Mouse (Mus musculus): Measurements from ENCODE around the gene Cdc42se2. TPM values are rescaled to one million over a fixed set of nuclear protein-coding genes. Genes with fewer than 3 reads are reported as not detected.

Cdc42se2 gene
- total and polyA plus RNA-seq, 3 experiments, result 97.4 to 227 (median 99.1) TPM

DNA sequence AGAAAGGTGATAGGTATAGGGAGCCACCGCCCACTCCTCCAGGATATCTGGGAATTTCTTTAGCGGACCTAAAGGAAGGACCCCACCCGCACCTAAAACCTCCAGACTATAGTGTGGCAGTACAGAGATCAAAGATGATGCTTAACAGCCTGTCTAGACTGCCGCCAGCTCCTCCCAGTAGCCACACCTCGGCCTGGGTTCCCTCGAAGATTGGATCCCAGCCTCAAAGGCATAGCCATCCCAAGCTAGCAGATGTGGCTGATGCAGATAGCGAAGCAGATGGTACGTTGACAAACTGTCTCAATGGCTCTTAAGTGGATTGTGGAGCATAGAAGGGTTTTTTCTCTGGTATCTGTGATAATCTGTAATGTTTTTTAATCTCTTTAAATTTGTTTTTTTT lies 93.2 kb downstream of the Cdc42se2 start:
- no peak for TF ChIP-seq ZMIZ1 (IDR thresholded peaks at IDR 0.05; ENCODE audit: low read depth, low read length)
- no peak for TF ChIP-seq E2F4 (IDR thresholded peaks at IDR 0.05; ENCODE audit: insufficient replicate concordance, low read depth, low read length)
- TF ChIP-seq PAX5 (IDR thresholded peaks at IDR 0.05; ENCODE audit: low read length), result no peak
- TF ChIP-seq NRF1 (IDR thresholded peaks at IDR 0.05; ENCODE audit: low read depth, low read length), result no peak
- no peak for TF ChIP-seq ETS1 (conservative IDR thresholded peaks at IDR 0.05; ENCODE audit: low read depth, low read length)
- TF ChIP-seq MAX (IDR thresholded peaks at IDR 0.05; ENCODE audit: low read length), result no peak
- TF ChIP-seq EP300 (IDR thresholded peaks at IDR 0.05; ENCODE audit: low read length), result no peak
- TF ChIP-seq MAFK (IDR thresholded peaks at IDR 0.05; ENCODE audit: insufficient replicate concordance, low read length), result no peak
- no peak for TF ChIP-seq JUN (IDR thresholded peaks at IDR 0.05; ENCODE audit: insufficient read depth, low read depth, low read length)
- no peak for TF ChIP-seq POLR2A (IDR thresholded peaks at IDR 0.05; ENCODE audit: low read depth, low read length)
- no peak for TF ChIP-seq IRF4 (IDR thresholded peaks at IDR 0.05; ENCODE audit: low read depth, low read length)
- no peak for TF ChIP-seq USF2 (conservative IDR thresholded peaks at IDR 0.05; ENCODE audit: low read depth, low read length)
- TF ChIP-seq NELFE (IDR thresholded peaks at IDR 0.05; ENCODE audit: low read depth, low read length), result no peak
- TF ChIP-seq RAD21 (IDR thresholded peaks at IDR 0.05; ENCODE audit: low read depth, low read length), result no peak
- no peak for TF ChIP-seq TBP (conservative IDR thresholded peaks at IDR 0.05; ENCODE audit: low read depth, low read length)
- TF ChIP-seq MAZ (IDR thresholded peaks at IDR 0.05; ENCODE audit: low read depth, low read length), result no peak
- no peak for TF ChIP-seq SMC3 (IDR thresholded peaks at IDR 0.05; ENCODE audit: low read depth, low read length)
- TF ChIP-seq GABPA (IDR thresholded peaks at IDR 0.05; ENCODE audit: insufficient replicate concordance, low read depth, low read length), result no peak
- Histone ChIP-seq H3K27ac (ENCODE audit: insufficient read depth, low read depth) (no peak overlapping the region), H3K9me3 (replicated peaks; ENCODE audit: low read length) (no peaks in the 10 kb centered on the region), H3K36me3 (replicated peaks in 1 of 2; ENCODE audit: control insufficient read depth in 1 of 2, insufficient read depth in 1 of 2, low read length in 1 of 2) (peaks cover 53 to 81% of the 10 kb centered on the region in 2 experiments), H3K27me3 (replicated peaks) (no peaks in the 10 kb centered on the region), H3K9ac (ENCODE audit: insufficient read depth, low read depth) (no peak overlapping the region), H3K4me3 (replicated peaks in 1 of 3; ENCODE audit: low read depth in 2 of 3, low read length in 2 of 3, poor library complexity in 1 of 3) (no peak overlapping the region), H3K4me1 (ENCODE audit: control insufficient read depth in 1 of 2, insufficient read depth in 2 of 2) (peaks cover 0 to 29% of the 10 kb centered on the region in 2 experiments; a peak in 2 of 4 replicates), H3K4me2 (ENCODE audit: insufficient read depth, low read depth, poor library complexity, severe bottlenecking) (no peak overlapping the region), H3K79me2 (replicated peaks; ENCODE audit: control insufficient read depth, extremely low read depth, insufficient read depth, poor library complexity, severe bottlenecking) (no peaks in the 10 kb centered on the region)
- in situ Hi-C loops (cut with MboI; ENCODE audit: low pct_ligation_motif_present, low pct_unique_long_range_greater_than_20kb, low sequenced_read_pairs), result no loop called here
- dilution Hi-C loops (cut with MboI; ENCODE audit: extremely low pct_ligation_motif_present, extremely low pct_unique_long_range_greater_than_20kb, low sequenced_read_pairs), result no loop called here
- DNase-seq (ENCODE audit: extremely low read depth), result no peak

DNA sequence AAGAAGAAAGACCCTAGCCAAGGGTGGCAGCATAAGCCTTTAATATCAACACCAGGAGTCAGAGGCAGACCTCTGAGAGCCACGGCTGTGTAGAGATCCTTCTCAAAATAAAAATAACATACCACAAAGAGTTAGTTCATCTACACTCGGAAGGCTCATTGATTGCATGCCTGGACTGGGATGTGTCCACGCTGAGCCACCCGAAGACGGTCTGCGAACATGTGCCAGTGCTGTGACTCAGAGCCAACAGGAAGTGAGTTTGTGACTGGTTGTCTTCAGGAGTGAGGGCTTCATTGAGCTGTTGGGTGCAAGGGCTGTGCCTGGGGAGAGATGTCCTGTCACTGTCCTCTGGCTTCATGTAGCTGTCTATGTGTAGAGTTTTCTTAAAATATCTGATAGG lies 93.8 kb downstream of the Cdc42se2 start:
- in situ Hi-C loops (cut with MboI; ENCODE audit: low pct_ligation_motif_present, low pct_unique_long_range_greater_than_20kb, low sequenced_read_pairs) (no loop called here), dilution Hi-C loops (cut with MboI; ENCODE audit: extremely low pct_ligation_motif_present, extremely low pct_unique_long_range_greater_than_20kb, low sequenced_read_pairs) (no loop called here)
- Histone ChIP-seq H3K27ac (ENCODE audit: insufficient read depth, low read depth) (no peak overlapping the region), H3K4me3 (replicated peaks in 1 of 3; ENCODE audit: low read depth in 2 of 3, low read length in 2 of 3, poor library complexity in 1 of 3) (no peak overlapping the region), H3K4me2 (ENCODE audit: insufficient read depth, low read depth, poor library complexity, severe bottlenecking) (no peak overlapping the region), H3K4me1 (ENCODE audit: control insufficient read depth in 1 of 2, insufficient read depth in 2 of 2) (peaks cover 0 to 23% of the 10 kb centered on the region in 2 experiments; a peak in 2 of 4 replicates), H3K27me3 (replicated peaks) (no peaks in the 10 kb centered on the region), H3K36me3 (replicated peaks in 1 of 2; ENCODE audit: control insufficient read depth in 1 of 2, insufficient read depth in 1 of 2, low read length in 1 of 2) (peaks cover 58 to 83% of the 10 kb centered on the region in 2 experiments), H3K9ac (ENCODE audit: insufficient read depth, low read depth) (no peak overlapping the region), H3K79me2 (replicated peaks; ENCODE audit: control insufficient read depth, extremely low read depth, insufficient read depth, poor library complexity, severe bottlenecking) (no peaks in the 10 kb centered on the region), H3K9me3 (replicated peaks; ENCODE audit: low read length) (no peaks in the 10 kb centered on the region)
- DNase-seq (ENCODE audit: extremely low read depth), result no peak
- TF ChIP-seq MYC (IDR thresholded peaks at IDR 0.05; ENCODE audit: low read depth, low read length) (no peak), MAZ (IDR thresholded peaks at IDR 0.05; ENCODE audit: low read depth, low read length) (no peak), ETS1 (conservative IDR thresholded peaks at IDR 0.05; ENCODE audit: low read depth, low read length) (no peak), ELF1 (IDR thresholded peaks at IDR 0.05; ENCODE audit: low read depth, low read length) (no peak), ZC3H11A (IDR thresholded peaks at IDR 0.05; ENCODE audit: low read depth, low read length) (no peak), CTCF (conservative IDR thresholded peaks at IDR 0.05 in 1 of 2, IDR thresholded peaks at IDR 0.05 in 1 of 2; ENCODE audit: low read depth in 2 of 2, low read length in 2 of 2) (no peak), MAX (IDR thresholded peaks at IDR 0.05; ENCODE audit: low read length) (no peak), HCFC1 (IDR thresholded peaks at IDR 0.05; ENCODE audit: low read depth, low read length) (no peak), GABPA (IDR thresholded peaks at IDR 0.05; ENCODE audit: insufficient replicate concordance, low read depth, low read length) (no peak), RCOR1 (conservative IDR thresholded peaks at IDR 0.05; ENCODE audit: low read depth, low read length) (no peak), SMC3 (IDR thresholded peaks at IDR 0.05; ENCODE audit: low read depth, low read length) (no peak), NELFE (IDR thresholded peaks at IDR 0.05; ENCODE audit: low read depth, low read length) (no peak)
